Mouse (Mus musculus) frontal cortex, postnatal 10 days (tissue): ENCODE results near the gene Hist2h2ab.
"Not testable (repeated sequence)": the region's sequence is repeated elsewhere in the genome, so short reads cannot be mapped to it uniquely, and the experiment has no call there.

ENCODE experiments used
- DNase-seq, 2 experiments: peaks; one replicate each; pipeline ENCODE4 v3.0.0; 2022; ENCODE audit warnings: low spot score in 2 of 2, mixed read lengths in 1 of 2

Gene Hist2h2ab

GRCm38 (mm10) chr3:96197129-96197749 lies 22.4 kb upstream of the Hist2h2ab start:
- peak; percentile 85 to 89 for DNase-seq

GRCm38 (mm10) chr3:96198181-96198580 lies 21.5 kb upstream of the Hist2h2ab start:
- DNase-seq = no peak

- DNase-seq = not testable (repeated sequence)
Measured at GRCm38 (mm10) chr3:96198601-96199251, 20.9 kb upstream of the Hist2h2ab start.

- no peak for DNase-seq
Measured at GRCm38 (mm10) chr3:96199731-96200130, 19.9 kb upstream of the Hist2h2ab start.

- no peak for DNase-seq
Measured at GRCm38 (mm10) chr3:96207819-96208218, 11.8 kb upstream of the Hist2h2ab start.

- no peak for DNase-seq
Measured at GRCm38 (mm10) chr3:96209242-96209641, 10.4 kb upstream of the Hist2h2ab start.

GRCm38 (mm10) chr3:96219191-96219641 lies 449 bp upstream of the Hist2h2ab start:
- no peak for DNase-seq

- not testable (repeated sequence) for DNase-seq
Measured at GRCm38 (mm10) chr3:96220131-96220764, 583 bp downstream of the Hist2h2ab start.

GRCm38 (mm10) chr3:96220765-96221639 lies 1.3 kb downstream of the Hist2h2ab start, which contains the start of the genes Hist2h2ac and Hist2h2be:
TSS of gene Hist2h2ac (minus strand) at chr3:96220880.
TSS of gene Hist2h2be (plus strand) at chr3:96221119.
- peak; percentile 80 for DNase-seq

- no peak for DNase-seq
Measured at GRCm38 (mm10) chr3:96221640-96222038, 2.0 kb downstream of the Hist2h2ab start.

GRCm38 (mm10) chr3:96222774-96223173 lies 3.1 kb downstream of the Hist2h2ab start:
- no peak for DNase-seq

- DNase-seq = no peak
Measured at GRCm38 (mm10) chr3:96225421-96225820, 5.8 kb downstream of the Hist2h2ab start.

GRCm38 (mm10) chr3:96226695-96227648 lies 7.3 kb downstream of the Hist2h2ab start:
- DNase-seq = no peak

- no peak for DNase-seq
Measured at GRCm38 (mm10) chr3:96228828-96229227, 9.2 kb downstream of the Hist2h2ab start.

- no peak for DNase-seq
Measured at GRCm38 (mm10) chr3:96230404-96230803, 10.7 kb downstream of the Hist2h2ab start.

GRCm38 (mm10) chr3:96230910-96231757 lies 11.5 kb downstream of the Hist2h2ab start:
- DNase-seq = no peak

- DNase-seq = no peak
Measured at GRCm38 (mm10) chr3:96231758-96232120, 12.1 kb downstream of the Hist2h2ab start.

GRCm38 (mm10) chr3:96234914-96235313 lies 15.2 kb downstream of the Hist2h2ab start:
- DNase-seq = no peak

GRCm38 (mm10) chr3:96235836-96236235 lies 16.2 kb downstream of the Hist2h2ab start:
- DNase-seq = no peak
